Mouse (Mus musculus): ENCODE measurements around the gene Akap2. TPM values are rescaled to one million over a fixed set of nuclear protein-coding genes. Genes with fewer than 3 reads are reported as not detected.

Akap2 gene
- polyA plus RNA-seq, 1 experiment from 2014 or later, result 42.4 TPM

DNA sequence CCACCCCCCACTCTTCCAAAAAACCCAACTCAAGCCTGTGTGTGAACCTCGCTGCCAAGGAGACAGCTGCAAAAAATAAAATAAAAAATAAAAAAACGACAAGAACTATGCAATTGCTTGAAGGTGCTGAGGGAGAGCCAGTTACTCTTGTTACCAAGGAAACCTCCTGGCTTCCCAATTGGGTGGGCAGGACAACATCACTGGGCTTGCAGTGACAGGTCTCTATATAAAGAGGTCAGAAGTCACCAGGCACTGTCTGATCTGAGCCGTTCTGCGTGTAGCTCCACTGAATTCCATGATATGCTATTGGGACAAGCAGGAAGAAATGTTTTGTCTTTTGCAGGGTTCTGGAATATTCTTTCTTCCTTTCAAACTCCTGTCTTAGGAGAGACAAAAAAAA is 722 bp upstream of the Akap2 start:
- Histone ChIP-seq H3K36me3 (ENCODE audit: control insufficient read depth, insufficient read depth) (no peaks in the 10 kb centered on the region), H3K9ac (ENCODE audit: low read length) (no peak overlapping the region), H3K4me1 (ENCODE audit: control insufficient read depth, insufficient read depth, low read length) (0 out of 2 replicates have a peak, but pooled peaks cover 3% of the 10 kb centered on the region), H3K4me2 (ENCODE audit: low read depth, low read length) (no peak overlapping the region), H3K27me3 (ENCODE audit: control insufficient read depth, insufficient read depth, low read length) (no peaks in the 10 kb centered on the region), H3K9me3 (replicated peaks; ENCODE audit: control insufficient read depth, low read length) (no peaks in the 10 kb centered on the region), H3K27ac (ENCODE audit: low read length) (no peak overlapping the region), H3K4me3 (ENCODE audit: low read length) (no peak overlapping the region)
- no peak for ATAC-seq (replicated peaks; ENCODE audit: extremely low read depth, insufficient read depth, low FRiP score)
- 54% methylated on average over 4 of the region's 4 CpGs for WGBS

DNA sequence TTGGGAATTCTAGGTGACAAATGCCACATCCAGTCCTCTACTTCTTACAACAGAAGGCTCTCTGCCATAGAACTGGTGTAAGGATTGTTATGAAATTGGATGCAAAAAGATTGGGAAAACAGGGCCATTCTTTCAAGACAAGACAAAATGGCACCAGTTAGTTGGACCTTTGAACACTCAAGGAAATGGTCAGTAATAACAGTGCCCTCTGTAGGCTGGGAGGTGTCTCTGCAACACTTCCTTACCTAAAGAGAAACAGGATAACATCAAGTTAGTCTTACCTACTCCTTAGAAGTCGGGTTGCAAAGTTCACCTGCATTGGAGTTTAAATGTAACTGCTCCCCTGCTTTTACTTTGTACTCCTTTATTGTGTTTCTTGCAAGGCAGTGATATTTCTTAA is 1.9 kb downstream of the Akap2 start:
- H3K9ac ChIP-seq (ENCODE audit: low read length), result no peak overlapping the region
- no peak overlapping the region for H3K4me2 ChIP-seq (ENCODE audit: low read depth, low read length)
- no peak for ATAC-seq (replicated peaks; ENCODE audit: extremely low read depth, insufficient read depth, low FRiP score)
- WGBS, result 85% methylated on average over 1 of the region's 1 CpGs
- no peaks in the 10 kb centered on the region for H3K9me3 ChIP-seq (replicated peaks; ENCODE audit: control insufficient read depth, low read length)
- H3K4me3 ChIP-seq (ENCODE audit: low read length), result no peak overlapping the region
- no peaks in the 10 kb centered on the region for H3K27me3 ChIP-seq (ENCODE audit: control insufficient read depth, insufficient read depth, low read length)
- H3K4me1 ChIP-seq (ENCODE audit: control insufficient read depth, insufficient read depth, low read length), result peaks cover 3% of the 10 kb centered on the region; the same call in 1 of the 2 replicates
- no peaks in the 10 kb centered on the region for H3K36me3 ChIP-seq (ENCODE audit: control insufficient read depth, insufficient read depth)
- no peak overlapping the region for H3K27ac ChIP-seq (ENCODE audit: low read length)

DNA sequence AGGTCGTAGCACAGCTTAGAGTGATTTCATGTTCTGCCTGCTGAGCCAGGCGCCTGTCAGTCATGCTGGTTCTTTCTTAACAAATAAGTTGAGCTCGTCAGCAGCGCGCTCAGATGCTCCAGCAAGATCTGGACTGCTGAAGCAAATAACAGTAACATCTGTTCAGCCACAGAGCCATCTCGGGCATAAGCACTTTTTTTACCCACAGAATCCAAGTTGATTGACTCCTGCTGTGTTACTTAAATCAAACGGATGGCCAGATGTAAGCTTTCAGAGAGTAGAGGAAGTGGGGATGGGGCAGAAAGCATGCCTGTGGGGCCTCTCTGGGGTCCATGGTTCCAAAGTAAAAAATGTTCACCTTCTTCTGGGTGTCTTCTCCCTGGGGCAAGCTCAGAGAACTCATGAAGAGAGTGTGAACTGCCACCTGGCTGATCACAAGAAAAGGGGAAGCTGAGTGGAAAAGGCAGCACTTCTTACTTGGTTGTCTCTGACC is 3.5 kb downstream of the Akap2 start:
- Histone ChIP-seq H3K4me2 (ENCODE audit: low read depth, low read length) (no peak overlapping the region), H3K4me1 (ENCODE audit: control insufficient read depth, insufficient read depth, low read length) (peaks cover 3% of the 10 kb centered on the region; the same call in 1 of the 2 replicates), H3K27me3 (ENCODE audit: control insufficient read depth, insufficient read depth, low read length) (no peaks in the 10 kb centered on the region), H3K36me3 (ENCODE audit: control insufficient read depth, insufficient read depth) (no peaks in the 10 kb centered on the region), H3K27ac (ENCODE audit: low read length) (peak overlapping the region; percentile 48; the same call in 1 of the 2 replicates), H3K9me3 (replicated peaks; ENCODE audit: control insufficient read depth, low read length) (no peaks in the 10 kb centered on the region), H3K9ac (ENCODE audit: low read length) (no peak overlapping the region; the same call in 1 of the 2 replicates), H3K4me3 (ENCODE audit: low read length) (no peak overlapping the region)
- WGBS, result 47% methylated on average over 7 of the region's 7 CpGs
- ATAC-seq (replicated peaks; ENCODE audit: extremely low read depth, insufficient read depth, low FRiP score), result 0 out of 2 replicates have a peak, but pooled peaks have one; percentile 16

DNA sequence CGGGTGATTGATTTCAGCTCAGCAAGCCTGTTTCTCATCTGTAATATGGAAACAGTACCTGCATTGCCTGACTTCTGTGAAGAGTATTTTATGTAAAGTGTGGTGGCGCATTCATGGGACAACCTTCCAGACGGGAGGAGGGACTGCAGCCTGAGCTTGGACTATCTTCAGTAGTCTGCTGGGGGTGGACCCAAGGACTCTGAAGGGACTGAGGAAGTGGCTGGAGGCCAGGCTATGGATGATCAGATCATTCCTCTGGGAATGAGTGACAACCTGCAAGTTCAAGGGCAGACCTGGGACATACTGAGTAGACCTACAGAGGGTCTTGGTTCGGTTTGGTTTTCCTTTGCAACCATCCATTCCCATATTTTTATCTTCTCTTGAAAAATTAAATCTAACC is 4.8 kb downstream of the Akap2 start:
- Histone ChIP-seq H3K27ac (ENCODE audit: low read length) (no peak overlapping the region), H3K27me3 (ENCODE audit: control insufficient read depth, insufficient read depth, low read length) (no peaks in the 10 kb centered on the region), H3K9ac (ENCODE audit: low read length) (no peak overlapping the region), H3K4me2 (ENCODE audit: low read depth, low read length) (no peak overlapping the region), H3K4me1 (ENCODE audit: control insufficient read depth, insufficient read depth, low read length) (peaks cover 3% of the 10 kb centered on the region; the same call in 1 of the 2 replicates), H3K9me3 (replicated peaks; ENCODE audit: control insufficient read depth, low read length) (no peaks in the 10 kb centered on the region), H3K4me3 (ENCODE audit: low read length) (no peak overlapping the region), H3K36me3 (ENCODE audit: control insufficient read depth, insufficient read depth) (no peaks in the 10 kb centered on the region)
- ATAC-seq (replicated peaks; ENCODE audit: extremely low read depth, insufficient read depth, low FRiP score), result no peak
- 79% methylated on average over 4 of the region's 4 CpGs for WGBS

DNA sequence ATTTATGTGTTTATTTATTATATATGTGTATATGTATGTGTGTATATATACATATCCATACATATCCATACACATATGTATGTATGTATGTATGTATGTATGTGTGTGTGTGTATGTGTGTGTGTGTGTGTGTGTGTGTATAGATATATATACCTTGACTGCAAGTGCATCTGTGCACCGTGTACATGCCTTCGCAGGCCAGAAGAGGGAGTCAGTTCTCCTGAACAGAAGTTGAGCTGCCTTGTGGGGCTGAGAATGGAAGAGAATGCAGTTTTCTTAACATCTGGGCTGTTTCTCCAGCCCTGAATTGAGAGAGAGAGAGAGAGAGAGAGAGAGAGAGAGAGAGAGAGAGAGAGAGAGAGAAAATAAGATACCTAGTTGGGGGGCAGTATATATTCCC is 6.2 kb downstream of the Akap2 start:
- H3K36me3 ChIP-seq (ENCODE audit: control insufficient read depth, insufficient read depth), result no peaks in the 10 kb centered on the region
- WGBS, result 68% methylated on average over 2 of the region's 2 CpGs
- ATAC-seq (replicated peaks; ENCODE audit: extremely low read depth, insufficient read depth, low FRiP score), result no peak

DNA sequence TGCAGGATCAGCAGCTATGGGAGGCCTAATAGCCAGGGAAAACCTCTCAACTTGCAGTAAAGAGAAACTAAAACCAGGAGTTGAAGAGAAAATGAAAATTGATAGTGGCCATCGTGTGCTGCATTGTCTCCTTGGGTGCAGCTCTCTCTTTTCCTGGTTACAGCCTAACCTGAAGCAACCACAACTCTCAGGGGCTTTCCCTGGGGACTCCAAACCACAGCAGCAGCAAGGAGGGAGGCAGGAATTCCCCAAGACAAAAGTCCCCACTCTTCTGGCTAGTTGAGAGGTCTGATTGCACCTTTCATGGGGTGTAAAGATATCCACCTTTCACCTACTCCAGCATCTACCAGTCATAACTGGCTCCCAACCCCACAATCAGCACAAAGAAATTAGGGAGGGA is 8.1 kb downstream of the Akap2 start:
- WGBS, result 60% methylated on average over 1 of the region's 1 CpGs
- Histone ChIP-seq H3K36me3 (ENCODE audit: control insufficient read depth, insufficient read depth) (no peaks in the 10 kb centered on the region), H3K27me3 (ENCODE audit: control insufficient read depth, insufficient read depth, low read length) (no peaks in the 10 kb centered on the region), H3K27ac (ENCODE audit: low read length) (no peak overlapping the region), H3K4me2 (ENCODE audit: low read depth, low read length) (no peak overlapping the region), H3K9ac (ENCODE audit: low read length) (no peak overlapping the region), H3K4me1 (ENCODE audit: control insufficient read depth, insufficient read depth, low read length) (peaks cover 19% of the 10 kb centered on the region), H3K9me3 (replicated peaks; ENCODE audit: control insufficient read depth, low read length) (no peaks in the 10 kb centered on the region), H3K4me3 (ENCODE audit: low read length) (no peak overlapping the region)
- no peak for ATAC-seq (replicated peaks; ENCODE audit: extremely low read depth, insufficient read depth, low FRiP score)

More for the DNA sequence above, 6.2 kb downstream of the Akap2 start:
- Histone ChIP-seq H3K4me2 (ENCODE audit: low read depth, low read length) (no peak overlapping the region), H3K9me3 (replicated peaks; ENCODE audit: control insufficient read depth, low read length) (no peaks in the 10 kb centered on the region), H3K4me1 (ENCODE audit: control insufficient read depth, insufficient read depth, low read length) (peaks cover 3% of the 10 kb centered on the region; the same call in 1 of the 2 replicates), H3K27me3 (ENCODE audit: control insufficient read depth, insufficient read depth, low read length) (no peaks in the 10 kb centered on the region), H3K27ac (ENCODE audit: low read length) (no peak overlapping the region), H3K4me3 (ENCODE audit: low read length) (no peak overlapping the region), H3K9ac (ENCODE audit: low read length) (no peak overlapping the region)

DNA sequence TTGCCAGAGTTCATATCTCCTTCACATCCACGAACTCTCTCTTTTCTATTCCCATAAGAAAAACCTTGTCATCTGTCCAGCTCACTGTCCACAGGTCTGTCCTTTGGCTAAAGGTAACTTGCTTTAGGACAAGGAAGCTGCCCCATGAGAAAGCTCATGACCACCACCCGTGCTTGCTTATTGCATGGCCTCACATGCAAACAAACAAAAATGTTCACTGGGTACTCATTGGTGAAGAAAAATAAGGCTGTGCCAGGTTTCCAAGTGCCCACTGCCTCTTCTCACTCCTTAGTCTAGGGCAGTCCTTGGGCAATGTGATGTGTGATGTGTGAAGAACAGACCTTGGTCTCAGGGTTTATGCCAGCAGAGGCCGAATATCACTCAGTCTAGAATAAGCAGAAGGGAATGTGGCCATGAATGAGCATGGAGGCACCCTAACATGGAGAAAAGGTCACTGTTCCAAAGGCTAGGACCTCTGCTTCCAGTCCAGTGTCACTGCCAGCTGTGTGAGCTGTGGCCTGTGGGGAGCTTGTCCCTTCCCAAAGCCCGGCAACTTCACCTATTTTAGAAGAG is 11.2 kb downstream of the Akap2 start:
- WGBS, result 75% methylated on average over 4 of the region's 4 CpGs
- H3K4me2 ChIP-seq (ENCODE audit: low read depth, low read length), result no peak overlapping the region
- no peaks in the 10 kb centered on the region for H3K27me3 ChIP-seq (ENCODE audit: control insufficient read depth, insufficient read depth, low read length)
- peaks cover 8% of the 10 kb centered on the region for H3K9me3 ChIP-seq (replicated peaks; ENCODE audit: control insufficient read depth, low read length)
- peaks cover 25% of the 10 kb centered on the region for H3K4me1 ChIP-seq (ENCODE audit: control insufficient read depth, insufficient read depth, low read length)
- ATAC-seq (replicated peaks; ENCODE audit: extremely low read depth, insufficient read depth, low FRiP score), result no peak
- no peak overlapping the region for H3K9ac ChIP-seq (ENCODE audit: low read length)
- H3K4me3 ChIP-seq (ENCODE audit: low read length), result no peak overlapping the region
- no peak overlapping the region for H3K27ac ChIP-seq (ENCODE audit: low read length)
- H3K36me3 ChIP-seq (ENCODE audit: control insufficient read depth, insufficient read depth), result peaks cover 8% of the 10 kb centered on the region

DNA sequence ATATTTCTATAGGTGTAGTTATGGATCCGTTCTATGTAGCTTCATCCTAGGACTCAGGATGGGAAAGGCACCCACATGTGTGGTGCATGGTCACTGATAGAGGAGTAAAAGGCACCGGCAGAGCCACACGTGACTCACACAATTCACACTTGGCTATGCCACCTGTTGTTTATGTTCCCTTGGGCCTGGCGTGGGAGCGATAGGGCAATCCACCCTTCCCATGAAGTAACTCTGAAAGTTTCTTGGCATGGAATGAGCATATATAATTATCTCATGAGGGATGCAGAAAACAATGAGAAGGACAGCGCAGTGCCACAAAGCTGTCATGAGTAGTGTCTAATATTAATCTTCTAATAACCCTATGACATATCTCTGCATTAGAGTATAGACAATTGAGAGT is 12.6 kb downstream of the Akap2 start:
- H3K4me3 ChIP-seq (ENCODE audit: low read length), result no peak overlapping the region
- no peak overlapping the region for H3K4me2 ChIP-seq (ENCODE audit: low read depth, low read length)
- no peak for ATAC-seq (replicated peaks; ENCODE audit: extremely low read depth, insufficient read depth, low FRiP score)
- 72% methylated on average over 6 of the region's 6 CpGs for WGBS
- H3K9me3 ChIP-seq (replicated peaks; ENCODE audit: control insufficient read depth, low read length), result peaks cover 8% of the 10 kb centered on the region
- peaks cover 8% of the 10 kb centered on the region for H3K36me3 ChIP-seq (ENCODE audit: control insufficient read depth, insufficient read depth)
- H3K27me3 ChIP-seq (ENCODE audit: control insufficient read depth, insufficient read depth, low read length), result no peaks in the 10 kb centered on the region
- no peak overlapping the region for H3K9ac ChIP-seq (ENCODE audit: low read length)
- H3K4me1 ChIP-seq (ENCODE audit: control insufficient read depth, insufficient read depth, low read length), result peaks cover 22% of the 10 kb centered on the region
- no peak overlapping the region; the same call in 1 of the 2 replicates for H3K27ac ChIP-seq (ENCODE audit: low read length)

DNA sequence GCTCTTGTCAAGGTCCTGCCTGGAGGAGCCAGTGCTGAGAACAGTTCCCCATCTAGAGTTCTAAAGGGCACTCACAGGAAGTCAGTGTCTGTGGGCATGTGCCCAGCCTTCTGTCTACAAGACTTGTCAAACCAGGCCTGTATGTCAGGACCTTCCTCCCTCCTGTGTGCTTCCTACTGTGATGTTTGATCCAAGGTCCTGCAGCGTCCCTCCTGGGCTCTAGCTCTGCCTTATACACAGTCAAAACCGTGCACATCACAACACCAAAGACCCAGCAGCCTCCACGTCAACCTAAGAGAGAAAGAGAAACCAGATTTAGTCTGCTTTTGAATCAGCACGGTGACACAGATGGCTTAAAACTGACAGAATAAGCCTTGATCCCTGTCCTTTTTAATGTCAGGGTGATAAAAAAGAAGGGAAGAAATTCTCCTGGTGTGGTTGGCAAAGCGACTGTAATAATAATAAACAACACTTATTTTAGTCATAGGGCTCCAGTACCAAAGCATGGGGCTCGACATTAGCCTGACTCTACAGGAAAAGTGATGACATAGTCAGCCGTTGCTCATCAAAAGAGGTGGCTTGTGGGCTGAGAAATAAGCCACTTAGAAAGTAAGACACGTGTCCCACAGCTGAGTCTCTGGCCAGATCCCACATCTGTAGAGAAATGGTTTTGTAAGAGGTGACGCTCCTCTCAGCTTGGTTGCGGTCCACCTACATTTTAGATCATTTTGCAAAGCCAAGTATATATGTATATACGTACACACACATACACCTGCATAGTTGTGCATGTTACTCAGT is 13.5 kb downstream of the Akap2 start:
- 64% methylated on average over 11 of the region's 11 CpGs for WGBS
- Histone ChIP-seq H3K9me3 (replicated peaks; ENCODE audit: control insufficient read depth, low read length) (peaks cover 8% of the 10 kb centered on the region), H3K27ac (ENCODE audit: low read length) (peak overlapping the region; percentile 9; the same call in 1 of the 2 replicates), H3K9ac (ENCODE audit: low read length) (no peak overlapping the region), H3K36me3 (ENCODE audit: control insufficient read depth, insufficient read depth) (peaks cover 8% of the 10 kb centered on the region), H3K4me3 (ENCODE audit: low read length) (no peak overlapping the region), H3K4me1 (ENCODE audit: control insufficient read depth, insufficient read depth, low read length) (peaks cover 22% of the 10 kb centered on the region), H3K4me2 (ENCODE audit: low read depth, low read length) (no peak overlapping the region), H3K27me3 (ENCODE audit: control insufficient read depth, insufficient read depth, low read length) (no peaks in the 10 kb centered on the region)
- no peak for ATAC-seq (replicated peaks; ENCODE audit: extremely low read depth, insufficient read depth, low FRiP score)
